Mouse (Mus musculus) cerebellum, adult 18-20 months (tissue): ENCODE results near the gene BC025920.
"Not testable (repeated sequence)": the region's sequence is repeated elsewhere in the genome, so short reads cannot be mapped to it uniquely, and the experiment has no call there.

Experiments
- DNase-seq, 2 experiments: peaks; one replicate each; pipeline ENCODE4 v3.0.0; 2021

BC025920 gene

DNA sequence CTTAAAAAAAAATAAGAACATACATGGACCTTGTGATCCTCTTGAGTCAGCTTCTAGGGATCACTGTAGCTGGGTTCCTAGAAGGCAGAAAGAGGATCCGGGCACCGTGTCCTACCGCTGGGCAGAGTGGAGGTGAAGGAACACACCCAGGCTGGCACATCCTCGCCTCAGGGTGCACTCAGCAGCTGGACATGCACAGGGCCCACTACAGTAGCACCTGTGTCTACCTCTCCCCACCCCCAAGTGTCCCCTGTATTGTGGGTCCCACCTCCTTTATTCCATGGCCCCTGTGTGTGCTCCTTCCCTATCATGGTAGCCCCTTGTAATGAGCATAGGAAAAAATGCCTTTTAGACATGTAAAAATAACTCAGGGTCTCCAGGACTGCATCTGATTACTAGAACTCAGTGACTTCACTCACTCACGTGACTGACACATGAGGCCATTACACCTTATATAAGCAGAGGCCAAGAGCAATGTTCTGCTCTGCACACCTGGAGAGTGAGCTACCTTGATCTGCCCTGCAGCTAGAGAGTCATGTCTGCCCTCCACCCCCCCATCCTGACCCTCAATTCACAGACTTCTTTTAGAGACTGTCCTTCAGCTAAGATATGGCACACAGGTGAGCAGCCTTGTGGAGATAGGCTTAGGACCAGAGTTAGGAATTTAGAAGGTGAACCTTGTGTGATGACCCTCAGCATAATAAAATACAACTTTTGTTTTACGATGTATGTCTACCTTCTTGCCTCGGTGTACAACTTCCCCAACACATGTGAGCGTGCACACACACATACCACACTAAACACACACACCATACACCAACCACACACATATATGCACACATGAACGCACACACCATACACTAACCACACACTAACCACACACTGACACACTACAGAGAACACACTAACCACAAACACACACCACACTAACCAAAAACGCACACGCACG lies 1.8 kb upstream of the BC025920 start:
- peak in 1 of 2 experiments; percentile 44 for DNase-seq

DNA sequence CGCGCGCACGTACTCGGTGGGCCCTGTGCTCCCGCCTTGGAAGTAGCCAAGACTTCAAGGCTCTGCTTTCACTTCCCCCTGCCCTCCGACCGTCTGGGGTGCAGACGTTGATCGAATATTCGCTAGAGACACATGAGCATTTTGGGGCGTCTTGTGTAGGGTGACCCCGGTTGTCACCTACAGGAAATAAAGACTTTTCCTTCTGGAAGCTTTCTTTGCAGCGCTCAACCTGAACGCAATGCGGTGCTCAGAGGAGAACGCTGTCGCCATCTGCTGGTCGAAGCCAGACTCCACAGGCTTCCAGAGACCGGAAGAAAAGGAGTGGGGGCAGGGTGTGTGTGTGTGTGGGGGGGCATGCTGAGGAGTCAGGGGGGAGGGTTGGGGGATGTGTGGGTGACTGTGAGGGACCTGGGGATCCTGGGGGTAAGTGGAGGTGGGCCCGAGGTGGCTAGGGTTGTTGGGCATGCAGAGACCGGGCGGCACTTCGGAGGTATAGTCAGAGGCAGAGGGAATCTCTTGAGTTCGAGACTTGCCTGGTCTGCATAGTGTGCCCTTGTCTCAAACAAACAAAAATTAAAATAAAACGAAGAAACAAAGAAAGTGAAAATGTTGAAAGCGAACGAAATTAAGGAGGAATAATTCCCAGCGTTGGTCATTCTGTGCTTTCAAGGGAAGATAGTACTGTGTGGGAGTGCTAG lies 953 bp upstream of the BC025920 start:
- DNase-seq = peak; percentile 88 to 92

DNA sequence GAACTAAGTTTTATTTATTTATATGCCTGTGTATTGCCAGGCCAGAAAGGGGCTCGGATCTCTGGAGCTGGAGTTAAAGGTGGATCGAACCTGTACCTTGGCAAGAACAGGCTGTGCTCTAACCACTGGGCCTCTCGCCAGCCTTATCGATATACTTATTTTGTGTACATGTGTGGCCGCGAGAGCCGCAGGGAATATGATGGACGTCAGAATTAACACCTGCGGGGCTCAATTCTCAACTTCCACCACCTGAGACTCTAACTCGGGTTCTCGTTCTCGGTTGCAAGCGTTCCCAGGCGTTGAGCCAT lies 450 bp upstream of the BC025920 start:
- no peak for DNase-seq

DNA sequence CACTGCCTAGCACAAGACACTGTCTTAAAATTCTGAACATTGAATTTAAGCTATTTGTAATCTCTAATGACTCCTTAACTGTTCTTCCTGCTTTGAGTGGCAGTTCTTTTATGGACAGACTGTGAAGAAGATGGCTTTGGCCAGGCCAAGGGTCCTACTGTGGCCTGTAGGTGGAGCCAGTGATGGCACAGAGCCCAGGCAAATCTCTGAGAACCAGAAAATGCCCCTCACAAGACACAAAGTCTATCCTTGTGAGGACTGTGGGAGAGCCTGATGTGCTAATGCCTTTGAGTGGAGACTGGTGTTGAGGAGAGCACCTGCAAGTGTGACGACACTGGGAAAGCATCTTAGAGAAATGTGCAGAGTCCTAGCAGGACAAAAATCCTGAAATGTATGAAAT lies 2.2 kb downstream of the BC025920 start:
- DNase-seq = peak in 1 of 2 experiments; percentile 25

DNA sequence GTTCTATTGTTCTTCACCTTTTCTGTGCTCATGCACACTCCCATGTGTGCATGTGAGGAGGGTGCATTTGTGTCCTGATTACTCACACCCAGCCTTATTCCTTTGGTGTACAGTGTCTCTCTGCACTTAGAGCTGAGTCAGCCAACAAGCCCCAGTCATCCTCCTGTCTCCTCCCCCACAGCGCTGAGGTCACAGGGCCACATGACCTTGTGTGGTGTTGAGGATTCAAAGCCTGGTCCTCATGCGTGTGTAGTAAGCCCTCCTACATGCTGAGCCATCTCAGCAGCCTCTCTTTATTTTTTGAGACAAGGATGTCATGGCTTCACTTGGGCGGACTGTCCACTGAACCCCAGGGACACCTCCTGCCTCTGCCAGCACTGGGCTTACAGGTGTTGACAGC lies 6.7 kb downstream of the BC025920 start:
- no peak for DNase-seq

DNA sequence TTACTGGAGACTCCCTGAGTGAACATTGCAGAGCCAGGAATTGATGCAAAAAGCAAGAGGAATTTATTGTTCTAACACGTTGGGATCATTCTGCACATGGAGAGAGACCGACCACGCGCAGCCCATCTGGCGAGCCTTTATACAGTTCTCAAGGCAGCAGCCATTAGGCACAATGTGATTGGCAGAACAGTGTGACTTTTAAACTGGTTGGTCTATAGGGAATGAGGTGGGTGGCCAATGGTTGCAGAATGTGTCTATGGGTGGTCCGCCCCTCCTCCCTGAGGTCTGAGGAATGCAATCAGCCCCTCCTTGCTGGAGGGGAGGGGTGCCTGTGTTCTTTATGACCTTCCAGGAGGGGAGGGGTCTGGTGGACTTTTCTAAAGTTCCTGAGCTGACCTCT lies 9.4 kb downstream of the BC025920 start:
- DNase-seq = no peak

DNA sequence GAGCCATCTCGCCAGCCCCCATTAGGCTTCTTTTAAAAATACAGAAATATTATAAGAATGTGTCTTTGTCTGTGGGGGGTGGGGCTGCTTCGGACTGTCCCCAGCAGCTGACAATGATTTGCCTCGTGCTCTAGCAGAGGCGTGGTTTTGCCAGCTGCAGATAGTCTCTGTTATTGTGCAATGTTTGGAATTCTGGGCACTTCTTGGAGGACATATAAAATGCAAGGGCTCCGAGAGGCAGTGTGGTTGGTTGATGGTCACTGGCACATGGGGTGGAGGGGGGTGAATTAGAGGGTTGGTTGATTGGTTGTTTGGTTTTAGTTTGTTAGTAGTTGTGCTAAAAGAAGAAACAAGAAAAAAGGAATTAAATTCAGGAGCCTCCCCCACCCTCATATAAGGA lies 13.9 kb downstream of the BC025920 start:
- no peak for DNase-seq

DNA sequence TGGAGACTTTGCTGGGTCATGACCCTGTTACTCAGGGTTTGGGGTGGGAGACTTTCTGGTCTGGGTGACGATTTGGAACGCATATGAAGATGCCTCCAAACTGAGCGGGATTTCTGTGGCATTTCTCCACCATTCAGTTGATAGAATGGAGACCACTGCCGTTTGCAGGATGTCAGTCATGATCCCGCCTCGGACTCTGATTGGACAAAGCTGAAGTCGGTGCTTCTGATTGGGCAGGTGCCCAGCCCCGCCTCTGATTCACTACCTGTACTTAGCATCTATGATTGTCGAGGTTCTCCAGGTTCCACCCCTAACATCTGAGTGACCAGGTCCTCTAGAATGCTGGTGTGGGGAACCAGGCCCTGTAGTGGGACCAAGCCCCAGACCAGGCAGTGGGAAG lies 14.7 kb downstream of the BC025920 start:
- peak in 1 of 2 experiments; percentile 5 for DNase-seq

DNA sequence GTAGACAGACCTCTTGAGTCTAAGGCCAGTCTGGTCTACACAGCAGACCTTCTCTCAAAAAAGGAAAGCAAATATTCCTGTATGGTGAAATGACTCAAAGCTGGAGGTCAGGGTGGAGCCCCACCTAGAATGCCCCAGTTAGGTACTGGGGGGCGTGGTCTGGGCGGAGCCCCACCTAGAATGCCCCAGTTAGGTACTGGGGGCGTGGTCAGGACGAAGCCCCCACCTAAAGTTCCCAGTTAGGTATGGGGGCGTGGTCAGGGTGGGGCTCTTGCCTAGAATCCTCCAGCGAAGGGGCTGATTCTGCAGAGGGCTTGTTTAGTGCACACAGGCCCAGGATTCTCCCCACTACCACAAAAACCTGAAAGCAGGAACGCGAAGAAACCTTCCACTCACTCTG lies 17.4 kb downstream of the BC025920 start:
- peak in 1 of 2 experiments; percentile 2 for DNase-seq

DNA sequence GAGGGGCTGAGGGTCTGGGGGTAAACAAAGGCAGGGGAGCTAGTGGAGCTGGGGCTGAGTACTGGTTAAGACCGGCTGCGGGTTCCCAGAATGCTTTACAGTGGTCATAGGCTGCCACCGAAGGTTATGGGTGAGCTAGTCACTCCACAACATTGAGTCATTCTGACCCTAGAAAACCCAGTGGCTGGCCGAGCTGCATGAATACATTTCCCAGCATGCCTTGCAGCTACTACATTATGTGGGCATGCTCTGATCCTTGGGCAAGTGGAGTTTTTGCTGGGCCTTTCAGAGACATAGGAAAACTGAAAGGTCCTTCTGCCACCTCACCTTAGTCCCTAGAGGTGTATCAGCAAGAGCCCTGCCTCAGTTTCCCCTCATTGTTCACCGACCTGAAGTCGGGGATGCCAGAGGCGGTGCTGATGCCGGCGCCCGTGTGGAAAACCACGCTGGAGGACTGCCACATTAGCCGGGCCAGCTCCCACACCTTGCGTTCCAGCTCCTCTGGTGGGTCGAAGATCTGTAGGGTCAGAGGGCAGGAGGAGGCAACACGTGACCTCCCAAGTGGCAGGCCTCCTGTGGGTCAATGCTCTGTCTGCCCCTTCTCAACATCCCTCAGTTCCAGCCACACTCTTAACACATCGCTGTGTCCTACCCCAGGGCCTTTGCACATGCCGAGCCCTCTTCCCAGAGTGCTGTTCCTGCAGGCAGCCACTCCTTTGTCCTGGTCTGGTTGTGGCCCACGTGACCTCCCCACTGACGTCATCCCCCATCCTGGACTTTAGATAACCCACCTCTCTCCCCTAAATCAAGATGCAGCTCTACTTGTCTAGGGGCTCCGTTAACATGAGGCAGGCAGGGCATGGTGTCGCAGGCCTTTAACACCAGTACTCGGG lies 20.3 kb downstream of the BC025920 start:
- DNase-seq = peak in 1 of 2 experiments; percentile 29

DNA sequence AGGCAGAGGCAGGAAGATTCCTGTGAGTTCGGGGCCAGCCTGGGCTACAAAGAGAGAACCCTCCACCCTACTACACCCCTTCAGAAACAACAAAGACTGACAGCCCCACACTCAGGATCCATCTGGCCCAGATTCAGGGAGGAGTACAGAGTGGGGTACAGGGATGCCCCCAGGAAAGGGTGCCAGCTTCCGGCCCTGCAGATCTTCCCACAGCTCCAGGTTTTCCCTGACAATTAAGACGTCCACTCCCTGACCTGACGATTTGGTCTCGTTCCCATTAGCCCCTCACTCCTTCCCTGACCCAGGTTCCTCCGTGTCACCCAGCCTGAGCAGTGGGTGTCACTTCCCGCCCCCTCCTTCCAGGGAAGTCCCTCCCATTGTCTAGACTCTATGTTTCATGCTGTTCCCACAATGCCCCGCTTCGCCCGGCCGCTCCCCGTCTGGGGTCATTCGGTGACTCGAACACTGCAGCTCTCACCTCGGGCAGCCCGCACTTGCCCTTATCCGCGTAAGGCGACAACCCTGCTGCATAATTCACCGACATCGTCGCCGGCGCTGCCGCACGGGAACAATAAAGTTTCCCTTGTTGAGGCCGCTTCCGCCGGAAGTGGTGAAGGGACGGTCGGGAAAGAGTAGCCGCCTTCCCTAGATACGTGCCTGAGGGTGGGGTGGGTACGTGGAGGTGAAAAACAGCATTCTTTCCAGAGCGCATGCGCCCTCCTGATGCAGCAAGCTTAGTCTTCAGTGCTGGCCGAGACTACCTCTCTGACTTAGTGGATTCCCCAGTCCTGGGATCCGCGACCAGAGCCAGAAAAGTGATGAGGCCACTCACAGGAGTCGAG lies 21.1 kb downstream of the BC025920 start, which contains the start of gene Sirt6:
TSS of gene Sirt6 (minus strand) at position 804 of the 842 bp plus-strand sequence.
- DNase-seq = peak; percentile 94 to 97

DNA sequence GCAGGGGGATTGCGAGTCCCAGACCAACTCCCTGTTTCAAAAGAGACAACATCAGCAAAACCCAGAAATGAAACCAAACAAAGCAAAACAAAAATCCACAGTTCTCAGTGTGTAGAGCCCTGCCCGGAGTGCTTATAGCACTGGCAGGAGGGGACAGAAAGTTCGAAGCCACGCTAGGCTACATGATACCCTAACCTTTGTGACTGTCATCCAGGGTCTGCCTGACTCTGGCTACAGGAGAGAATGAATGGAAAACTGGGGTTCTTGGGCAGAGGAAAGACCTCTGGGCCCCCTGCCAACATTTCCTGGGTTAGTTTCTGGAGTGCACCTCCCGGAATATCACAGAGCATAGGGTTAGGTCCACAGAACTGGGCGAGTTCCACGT lies 21.8 kb downstream of the BC025920 start:
- peak; percentile 46 to 64 for DNase-seq

DNA sequence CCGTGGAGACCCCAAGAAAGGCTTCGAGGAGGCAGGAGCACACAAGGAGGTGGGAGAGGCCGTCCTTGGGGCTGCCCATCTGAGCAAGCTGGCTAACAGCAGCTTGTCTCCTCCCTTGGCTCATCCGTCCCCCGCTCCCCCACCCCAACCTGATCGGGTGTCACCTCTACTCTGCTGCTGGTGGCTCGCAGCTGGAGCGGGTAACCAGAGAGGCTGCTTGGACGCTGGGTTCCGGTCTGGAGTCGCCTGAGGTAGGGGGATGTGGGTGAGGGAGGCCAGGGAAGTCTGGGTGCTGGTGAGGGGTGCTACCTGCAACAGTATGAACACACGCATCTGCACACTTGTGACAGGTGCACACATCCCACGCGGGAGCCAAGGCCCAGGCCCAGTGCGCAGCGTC lies 22.3 kb downstream of the BC025920 start, which contains the start of gene Ankrd24:
TSS of gene Ankrd24 (plus strand) at position 151 of the 400 bp plus-strand sequence.
- peak in 1 of 2 experiments; percentile 20 for DNase-seq

DNA sequence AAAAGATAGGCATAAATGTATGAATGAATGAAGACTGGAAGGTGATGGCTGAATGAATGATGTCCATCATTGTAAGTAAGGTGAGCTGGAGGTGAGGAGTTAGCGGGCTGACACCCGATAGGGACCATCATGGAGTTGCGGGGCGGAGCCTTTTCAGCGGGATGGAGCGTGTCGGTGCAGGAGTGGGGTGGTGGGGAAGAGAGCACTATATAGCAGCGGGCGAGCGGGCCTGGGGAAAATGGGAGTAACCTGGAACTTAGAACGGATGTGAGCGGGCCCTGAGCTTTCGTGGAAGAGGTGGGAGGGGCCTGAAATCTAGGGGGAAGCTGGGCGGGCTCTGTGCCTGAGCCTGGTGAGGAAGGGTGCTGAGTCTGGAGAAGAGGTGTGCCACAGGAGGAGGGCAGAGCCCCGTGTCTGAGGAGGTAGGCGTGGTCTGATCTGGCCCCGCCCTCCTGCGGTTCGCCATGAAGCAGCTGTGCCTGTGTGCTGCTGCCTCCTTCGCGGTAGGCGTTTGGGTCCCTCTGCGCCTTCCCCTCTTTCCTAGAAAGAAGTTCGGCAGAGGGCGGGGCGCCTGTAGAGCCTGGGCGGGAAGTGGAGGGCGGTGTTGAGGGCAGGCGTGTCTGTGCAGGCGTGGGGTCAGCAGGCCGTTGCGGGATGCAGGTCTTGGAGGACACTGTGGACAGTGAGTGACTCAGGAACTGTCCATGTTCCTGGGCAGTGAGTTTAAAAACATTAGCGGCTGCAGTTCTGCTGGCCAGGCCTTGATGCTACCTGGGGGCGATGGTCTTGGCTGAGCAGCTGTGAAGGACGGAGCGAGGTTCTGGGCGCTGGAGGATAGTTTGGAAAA lies 27.4 kb downstream of the BC025920 start:
- DNase-seq = peak; percentile 80 to 81

DNA sequence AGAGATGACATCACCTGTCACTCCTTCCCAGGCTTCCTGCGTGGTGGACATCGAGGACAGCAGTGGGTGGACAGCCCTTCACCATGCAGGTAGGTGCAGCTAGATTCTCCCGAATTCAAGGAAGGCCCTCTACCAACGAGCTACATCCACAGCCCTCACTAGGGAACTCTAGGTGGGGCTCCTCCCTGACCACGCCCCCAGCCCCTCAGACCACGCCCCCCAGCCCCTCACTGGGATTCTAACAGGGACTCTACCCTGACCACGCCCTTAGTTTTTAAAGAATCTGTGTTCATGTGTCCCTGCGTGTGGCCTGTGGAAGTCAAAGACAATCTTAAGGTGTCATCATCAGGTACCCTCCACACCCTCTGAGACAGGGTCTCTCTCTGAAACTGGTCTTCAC lies 30.3 kb downstream of the BC025920 start:
- DNase-seq = no peak

DNA sequence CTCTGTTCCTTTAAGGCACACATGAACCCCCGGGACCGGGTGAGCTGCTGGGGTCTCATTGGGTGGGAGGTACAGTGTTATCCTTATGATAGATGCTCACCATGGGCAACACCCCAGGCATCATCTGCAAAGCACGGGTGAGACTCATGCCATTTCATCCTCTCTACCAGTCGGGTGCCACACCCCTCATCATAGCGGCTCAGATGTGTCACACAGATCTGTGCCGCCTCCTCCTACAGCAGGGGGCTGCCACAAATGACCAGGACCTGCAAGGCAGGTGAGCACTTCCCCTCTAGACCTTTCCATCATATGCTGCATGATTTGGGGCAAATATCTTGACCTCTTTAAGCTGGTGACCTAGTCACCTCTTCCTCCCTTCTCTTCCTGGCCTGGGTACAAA lies 32.0 kb downstream of the BC025920 start:
- no peak for DNase-seq

DNA sequence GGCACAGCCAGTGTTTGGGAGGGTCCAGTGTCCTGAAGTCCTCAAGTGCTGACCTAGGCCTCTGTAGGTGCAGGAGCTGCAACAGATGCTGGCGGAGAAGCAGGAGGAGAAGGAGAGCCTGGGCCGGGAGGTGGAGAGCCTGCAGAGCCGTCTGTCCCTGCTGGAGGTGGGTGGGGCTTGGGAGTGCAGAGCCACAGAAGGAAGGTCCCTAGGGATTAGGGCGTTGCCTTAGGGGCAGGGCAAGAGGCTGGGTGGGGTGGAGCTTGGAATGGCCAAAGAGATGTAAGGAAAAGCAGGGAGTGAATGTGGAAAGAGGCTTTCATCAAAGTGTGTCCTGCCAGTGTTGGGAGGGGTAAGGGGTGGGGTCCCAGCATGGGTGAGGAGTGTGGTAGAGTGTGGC lies 34.8 kb downstream of the BC025920 start:
- DNase-seq = not testable (repeated sequence)

DNA sequence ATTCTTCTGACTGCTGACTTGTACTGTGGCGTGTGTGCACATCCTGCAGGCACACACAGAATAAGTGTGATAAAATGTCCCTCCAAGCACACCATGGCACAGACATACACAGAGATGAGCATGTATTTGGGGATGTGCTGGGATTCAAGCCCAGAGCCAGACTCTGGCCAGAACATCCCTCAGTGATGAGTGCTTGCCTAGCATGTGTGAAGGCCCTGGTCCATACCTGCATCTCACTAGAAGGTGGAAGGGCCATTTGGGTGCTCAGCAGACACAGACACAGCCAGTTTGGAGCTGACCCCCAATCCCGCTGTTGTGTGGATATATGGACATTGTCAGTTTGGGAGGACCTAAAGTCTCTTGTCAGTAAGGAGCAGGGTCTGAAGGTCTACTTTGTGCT lies 35.5 kb downstream of the BC025920 start:
- DNase-seq = no peak

DNA sequence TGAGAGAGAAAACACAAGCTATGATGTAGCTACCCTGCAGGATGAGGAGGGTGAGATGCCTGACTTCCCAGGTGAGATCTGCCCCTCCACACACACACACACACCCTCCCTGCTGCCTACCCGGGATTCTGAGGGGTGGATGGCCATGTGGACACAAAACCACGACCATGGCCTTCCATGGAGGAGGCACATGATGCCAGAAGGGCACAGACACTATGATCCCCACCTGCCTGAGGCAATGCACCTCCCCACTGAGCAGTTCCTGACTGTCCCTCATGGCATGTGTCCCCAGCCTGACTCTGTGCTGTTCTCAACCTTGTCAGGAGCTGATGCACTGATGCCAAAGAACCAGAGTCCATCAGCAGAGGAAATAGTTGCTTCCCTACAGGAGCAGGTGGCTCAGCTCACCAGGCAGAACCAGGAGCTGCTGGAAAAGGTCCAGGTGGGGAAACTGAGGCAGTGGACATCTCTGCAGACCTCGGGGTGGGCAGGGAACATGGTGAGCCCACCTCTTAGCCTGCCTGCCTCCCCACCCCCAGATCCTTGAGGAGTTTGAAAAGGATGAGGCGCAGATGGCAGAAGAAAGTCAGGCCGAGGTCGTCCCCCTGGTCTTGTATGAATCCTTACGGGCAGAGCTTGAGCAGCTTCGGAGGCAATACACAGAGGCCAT lies 36.0 kb downstream of the BC025920 start:
- peak; percentile 51 to 56 for DNase-seq
